ENCODE assay signal across 7 mouse cellular contexts in genomic region chr10:21979286-21979965, GRCm38 (mm10).
"Had no signal": no experiment of that assay in that cellular context is flagged by ENCODE, and none has a peak within 500 bp of the region (broad histone marks: within the 10 kb centered on the region; RNA-seq: fewer than 3 reads in every experiment).

No protein-coding gene starts in this region.

- DNase-seq: kidney, postnatal 10 days; lung, embryonic 14.5 days; lung, postnatal 10 days; lung, postnatal 4 days; midbrain, embryonic 14.5 days; spleen, adult 18-20 months; thymus, postnatal 36 days had no signal
